Mouse (Mus musculus) stomach, postnatal 0 days (tissue): ENCODE results near the gene Htt. TPM values are rescaled to one million over a fixed set of nuclear protein-coding genes. Genes with fewer than 3 reads are reported as not detected.
A peak's percentile ranks its signal among the peaks of the same experiment; 100 is the strongest.
"Not testable (repeated sequence)": the region's sequence is repeated elsewhere in the genome, so short reads cannot be mapped to it uniquely, and the experiment has no call there.

Source experiments
- ATAC-seq: fragments of 200-750 bp; cut with Nextera tagmentation; 2 replicates; pipeline ENCODE4 v1.8.0; 2017; ENCODE audit not compliant: low FRiP score, low TSS enrichment
- DNase-seq: peaks from one replicate; pipeline ENCODE4 v3.0.0-alpha.2; 2016; ENCODE audit warnings: low spot score
- H3K27ac ChIP-seq: fragments of 300-500 bp; sonication (generic); replicated peaks from 2 replicates; pipeline ENCODE4 v1.5.1; 2014; ENCODE audit warnings: mild to moderate bottlenecking, control low read depth
- H3K27me3 ChIP-seq: fragments of 300-500 bp; sonication (generic); 2 replicates; pipeline ENCODE4 v1.6.1; 2014; ENCODE audit warnings: low read length; ENCODE audit not compliant: control insufficient read depth, insufficient read depth
- H3K36me3 ChIP-seq: fragments of 300-500 bp; sonication (generic); 2 replicates; pipeline ENCODE4 v1.6.1; 2014; ENCODE audit warnings: low read length, mixed read lengths; ENCODE audit not compliant: control insufficient read depth, insufficient read depth
- H3K4me1 ChIP-seq: fragments of 300-500 bp; sonication (generic); replicated peaks from 2 replicates; pipeline ENCODE4 v1.6.1; 2014; ENCODE audit warnings: antibody characterized with exemption; ENCODE audit not compliant: control insufficient read depth, insufficient read depth
- H3K4me2 ChIP-seq: fragments of 300-500 bp; sonication (generic); replicated peaks from 2 replicates; pipeline ENCODE4 v1.6.1; 2014; ENCODE audit warnings: low read depth, mild to moderate bottlenecking, control low read depth, moderate library complexity
- H3K4me3 ChIP-seq: fragments of 300-500 bp; sonication (generic); 2 replicates; pipeline ENCODE4 v1.5.1; 2014; ENCODE audit warnings: low read depth, low read length, control low read depth
- H3K9ac ChIP-seq: fragments of 300-500 bp; sonication (generic); 2 replicates; pipeline ENCODE4 v1.6.1; 2014; ENCODE audit warnings: mild to moderate bottlenecking, low read length, control low read depth, mixed read lengths
- H3K9me3 ChIP-seq: fragments of 300-500 bp; sonication (generic); 2 replicates; pipeline ENCODE4 v1.6.1; 2016; ENCODE audit warnings: low read length; ENCODE audit not compliant: control insufficient read depth
- CTCF ChIP-seq: IDR thresholded peaks from 2 replicates; pipeline ENCODE4 v1.5.1; 2016; ENCODE audit warnings: antibody characterized with exemption, low read depth, mild to moderate bottlenecking, moderate library complexity
- EP300 ChIP-seq: optimal IDR thresholded peaks from 2 replicates; pipeline ENCODE3; 2016; ENCODE audit warnings: antibody characterized with exemption
- WGBS: fragments of 180-500 bp; shearing (Covaris S2); extraction: QIAGEN DNeasy Blood & Tissue Kit; methylation state at CpG from one replicate; pipeline ENCODE4 v1.1.7; 2014; 5-methylcytosine and 5-hydroxymethylcytosine counted together
- polyA plus RNA-seq: library from polyadenylated mRNA; unstranded; fragments of >200 nt; fragmentation: Nextera tagmentation; extraction: Ambion mirVana; gene quantifications from 2 replicates; pipeline ENCODE4 v1.2.1, GENCODE M21; 2015

Gene Htt
- polyA plus RNA-seq, 1 experiment from 2014 or later: 3.5 TPM

- ATAC-seq (no peak), DNase-seq (no peak)
- TF ChIP-seq EP300 (no peak), CTCF (no peak)
- Histone ChIP-seq H3K9ac (no peak overlapping the region), H3K27ac (no peak overlapping the region), H3K4me2 (no peak overlapping the region), H3K27me3 (no peaks in the 10 kb centered on the region), H3K4me1 (no peaks in the 10 kb centered on the region), H3K36me3 (peaks cover 2% of the 10 kb centered on the region; the same call in 1 of the 2 replicates), H3K9me3 (no peaks in the 10 kb centered on the region), H3K4me3 (no peak overlapping the region)
- 91% methylated on average over 5 of the region's 5 CpGs for WGBS
Measured at GRCm38 (mm10) chr5:34865367-34865766, 103.8 kb downstream of the Htt start.

- not testable (repeated sequence) for DNase-seq, H3K9ac ChIP-seq, H3K4me2 ChIP-seq, H3K4me1 ChIP-seq, H3K4me3 ChIP-seq, H3K27ac ChIP-seq, H3K27me3 ChIP-seq, ATAC-seq, H3K36me3 ChIP-seq, H3K9me3 ChIP-seq
- WGBS: 87% methylated on average over 3 of the region's 3 CpGs
Measured at GRCm38 (mm10) chr5:34880307-34880706, 118.8 kb downstream of the Htt start.

- H3K4me1 ChIP-seq: no peaks in the 10 kb centered on the region
- H3K9ac ChIP-seq: no peak overlapping the region
- TF ChIP-seq EP300 (no peak), CTCF (no peak)
- WGBS: 94% methylated on average over 3 of the region's 3 CpGs
- no peaks in the 10 kb centered on the region for H3K27me3 ChIP-seq
- no peak for ATAC-seq
- no peak overlapping the region for H3K27ac ChIP-seq
- no peaks in the 10 kb centered on the region for H3K9me3 ChIP-seq
- no peak for DNase-seq
- H3K4me3 ChIP-seq: no peak overlapping the region
- H3K36me3 ChIP-seq: peaks cover 5% of the 10 kb centered on the region; the same call in 1 of the 2 replicates
- no peak overlapping the region for H3K4me2 ChIP-seq
Measured at GRCm38 (mm10) chr5:34881023-34881422, 119.5 kb downstream of the Htt start.

DNA sequence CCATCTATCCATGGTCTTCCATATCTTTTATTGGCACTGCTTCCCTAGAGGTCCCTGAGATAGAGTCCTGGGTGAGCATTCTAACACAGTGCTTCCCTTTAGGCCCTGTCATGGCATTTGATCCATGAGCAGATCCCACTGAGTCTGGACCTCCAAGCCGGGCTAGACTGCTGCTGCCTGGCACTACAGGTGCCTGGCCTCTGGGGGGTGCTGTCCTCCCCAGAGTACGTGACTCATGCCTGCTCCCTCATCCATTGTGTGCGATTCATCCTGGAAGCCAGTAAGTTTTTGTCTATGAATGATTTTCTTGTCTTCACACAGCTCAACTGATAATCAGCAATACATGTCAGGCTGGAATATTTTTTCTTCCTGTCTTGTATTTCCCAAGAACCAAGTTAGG lies 123.7 kb downstream of the Htt start:
- no peak for DNase-seq
- Histone ChIP-seq H3K4me2 (no peak overlapping the region), H3K36me3 (peaks cover 7% of the 10 kb centered on the region), H3K27ac (no peak overlapping the region), H3K27me3 (no peaks in the 10 kb centered on the region), H3K4me1 (no peaks in the 10 kb centered on the region), H3K4me3 (no peak overlapping the region), H3K9ac (no peak overlapping the region), H3K9me3 (no peaks in the 10 kb centered on the region)
- TF ChIP-seq CTCF (peak; percentile 58), EP300 (no peak)
- ATAC-seq: no peak
- WGBS: 81% methylated on average over 3 of the region's 3 CpGs

DNA sequence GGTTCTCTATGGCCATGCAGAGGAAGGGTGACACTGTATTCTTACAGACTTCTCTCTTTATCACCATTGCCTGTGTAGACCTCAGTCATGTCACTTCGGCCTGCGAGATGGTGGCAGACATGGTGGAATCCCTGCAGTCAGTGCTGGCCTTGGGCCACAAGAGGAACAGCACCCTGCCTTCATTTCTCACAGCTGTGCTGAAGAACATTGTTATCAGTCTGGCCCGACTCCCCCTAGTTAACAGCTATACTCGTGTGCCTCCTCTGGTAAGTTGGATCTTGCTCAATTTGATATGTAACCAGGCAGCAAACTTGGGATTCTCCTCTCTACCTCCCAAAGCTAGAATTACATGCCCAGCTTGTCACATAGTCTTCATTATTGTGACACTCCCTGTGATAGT lies 127.7 kb downstream of the Htt start:
- Histone ChIP-seq H3K27me3 (no peaks in the 10 kb centered on the region), H3K4me1 (no peaks in the 10 kb centered on the region), H3K9ac (no peak overlapping the region), H3K9me3 (no peaks in the 10 kb centered on the region), H3K4me3 (no peak overlapping the region), H3K4me2 (no peak overlapping the region), H3K36me3 (peaks cover 8% of the 10 kb centered on the region), H3K27ac (no peak overlapping the region)
- no peak for DNase-seq
- WGBS: 89% methylated on average over 4 of the region's 4 CpGs
- no peak for ATAC-seq
- TF ChIP-seq CTCF (no peak), EP300 (no peak)

- H3K27me3 ChIP-seq: no peaks in the 10 kb centered on the region
- no peak for TF ChIP-seq CTCF
- TF ChIP-seq EP300: no peak
- H3K4me3 ChIP-seq: no peak overlapping the region
- no peaks in the 10 kb centered on the region for H3K9me3 ChIP-seq
- no peak for DNase-seq
- no peak overlapping the region for H3K4me2 ChIP-seq
- no peak overlapping the region for H3K27ac ChIP-seq
- no peak for ATAC-seq
- H3K4me1 ChIP-seq: no peaks in the 10 kb centered on the region
- no peak overlapping the region for H3K9ac ChIP-seq
- 73% methylated on average over 3 of the region's 3 CpGs for WGBS
- H3K36me3 ChIP-seq: peaks cover 22% of the 10 kb centered on the region
Measured at GRCm38 (mm10) chr5:34896697-34897453, 135.3 kb downstream of the Htt start.
